Mouse (Mus musculus) right cerebral cortex, postnatal 25 days (tissue): Measurements from ENCODE around the gene Izumo2.
A peak's percentile ranks its signal among the peaks of the same experiment; 100 is the strongest.

Source experiments
- DNase-seq: peaks from one replicate; pipeline ENCODE4 v3.0.0; 2022

The Izumo2 gene

DNA sequence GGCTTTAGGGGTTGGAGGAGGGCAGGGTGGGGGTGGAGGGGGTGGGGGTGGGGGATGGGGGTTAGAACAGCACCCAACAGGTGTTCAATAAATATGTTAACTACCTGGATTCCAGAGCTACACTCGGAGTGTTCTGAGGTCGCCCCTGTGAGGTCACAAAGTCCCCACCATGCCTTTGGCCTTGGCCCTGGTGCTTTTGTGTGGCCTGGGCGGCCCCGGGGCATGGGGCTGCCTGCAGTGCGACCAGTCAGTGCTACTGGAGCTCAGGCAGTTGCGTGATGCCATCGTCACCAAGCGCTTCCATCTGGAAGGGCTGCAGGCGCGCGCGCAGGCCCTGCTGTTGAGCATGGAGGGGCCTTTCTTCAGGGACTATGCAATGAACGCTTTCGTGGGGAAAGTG lies at the start of gene Izumo2:
Gene Izumo2 (plus strand): TSS at position 169 of the 400 bp plus-strand sequence.
- DNase-seq = no peak

DNA sequence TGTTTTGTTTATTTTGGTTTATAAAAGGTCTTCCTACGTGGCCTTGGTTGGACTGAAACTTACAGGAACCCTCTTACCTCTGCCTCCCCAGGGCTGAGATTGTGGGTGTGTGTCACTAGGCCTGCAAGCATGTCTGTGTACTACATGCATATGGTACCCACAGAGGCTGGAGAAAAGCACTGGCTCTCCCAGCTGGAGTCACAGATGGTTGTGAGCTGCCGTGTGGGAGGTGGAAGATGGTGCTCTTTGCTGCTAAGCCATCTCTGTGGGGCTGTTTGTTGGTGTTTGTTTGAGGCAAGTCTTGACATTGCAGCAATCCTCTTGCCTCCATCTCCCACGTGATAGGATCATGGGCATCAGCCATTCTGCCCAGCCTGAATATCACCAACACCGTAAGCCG lies 47.3 kb upstream of the Izumo2 start:
- peak; percentile 74 for DNase-seq

DNA sequence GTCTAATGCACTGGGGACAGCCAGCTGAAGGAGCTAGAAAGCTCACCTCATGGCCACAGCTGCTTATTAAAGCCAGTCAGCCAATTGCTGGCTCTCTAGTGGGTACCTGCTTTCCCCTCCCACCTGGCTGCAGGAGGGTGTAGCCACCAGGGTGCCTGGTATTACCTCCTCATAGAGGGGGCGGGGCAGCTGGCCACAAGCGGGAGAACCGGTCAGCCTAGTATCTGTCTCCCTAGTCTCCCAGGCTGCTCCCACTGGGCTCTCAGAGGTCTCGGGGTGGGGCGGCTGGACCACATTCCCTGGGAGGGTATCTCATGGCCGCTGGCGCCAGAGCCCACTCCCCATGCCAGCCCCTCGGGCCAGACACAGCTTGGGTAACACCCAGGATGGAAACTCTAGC lies 46.4 kb upstream of the Izumo2 start:
- DNase-seq = no peak

DNA sequence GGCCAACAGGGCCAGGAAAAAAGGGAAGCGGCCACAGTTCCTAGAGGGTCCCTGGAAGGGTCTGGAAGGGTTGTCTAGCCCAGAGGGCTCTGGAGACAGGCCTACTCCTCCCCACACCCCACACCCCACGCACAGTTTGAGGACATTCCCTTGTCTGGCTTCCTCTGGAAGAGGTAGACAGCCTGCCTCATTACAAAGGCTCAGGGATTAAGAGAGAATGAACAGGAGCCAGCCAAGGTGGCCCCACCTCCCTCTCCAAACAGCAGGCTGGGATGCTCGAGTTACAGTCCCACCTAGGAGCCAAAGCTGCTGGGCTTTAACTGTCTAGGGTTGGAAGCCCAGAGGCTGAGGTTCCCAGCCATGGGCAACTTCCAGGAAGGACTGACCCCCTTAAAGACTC lies 46.0 kb upstream of the Izumo2 start:
- no peak for DNase-seq

DNA sequence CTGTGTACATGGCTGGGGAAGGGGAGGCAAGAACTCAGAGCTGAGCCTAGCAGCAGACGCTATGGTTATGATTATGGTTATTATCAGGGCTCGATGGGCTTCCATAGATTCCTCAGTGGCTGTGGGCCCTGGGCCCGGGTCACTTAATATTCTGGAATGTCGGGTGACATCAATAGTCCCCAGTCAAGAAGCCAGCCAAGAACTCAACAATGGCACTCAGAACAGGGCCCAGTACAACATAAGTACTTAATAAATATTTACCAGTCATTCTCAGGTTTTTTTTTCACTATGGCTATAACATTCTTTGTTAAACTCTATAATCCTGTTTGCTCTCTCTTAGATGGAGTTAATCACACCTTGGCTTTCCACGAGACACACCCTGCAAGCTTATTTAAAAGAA lies 45.0 kb upstream of the Izumo2 start:
- DNase-seq = no peak

DNA sequence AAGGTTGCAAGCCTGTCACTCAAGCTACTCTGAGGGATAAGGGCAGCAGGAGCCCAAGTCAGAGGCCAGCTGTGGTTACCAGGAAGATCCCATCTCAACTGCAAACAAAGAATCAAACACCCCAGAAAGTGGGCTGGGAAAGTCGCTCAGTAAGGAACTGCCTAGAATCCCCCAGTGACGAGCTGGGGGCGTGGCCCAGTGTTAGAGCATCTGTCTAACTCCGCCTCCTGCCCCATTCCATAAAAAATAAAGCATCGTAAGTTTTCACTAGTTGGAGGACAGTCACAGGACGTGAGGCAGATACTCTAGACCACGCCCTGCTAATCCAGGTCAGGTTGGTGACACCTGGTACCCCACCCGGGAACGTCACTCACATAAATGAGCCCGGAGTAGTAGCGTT lies 43.8 kb upstream of the Izumo2 start:
- no peak for DNase-seq

DNA sequence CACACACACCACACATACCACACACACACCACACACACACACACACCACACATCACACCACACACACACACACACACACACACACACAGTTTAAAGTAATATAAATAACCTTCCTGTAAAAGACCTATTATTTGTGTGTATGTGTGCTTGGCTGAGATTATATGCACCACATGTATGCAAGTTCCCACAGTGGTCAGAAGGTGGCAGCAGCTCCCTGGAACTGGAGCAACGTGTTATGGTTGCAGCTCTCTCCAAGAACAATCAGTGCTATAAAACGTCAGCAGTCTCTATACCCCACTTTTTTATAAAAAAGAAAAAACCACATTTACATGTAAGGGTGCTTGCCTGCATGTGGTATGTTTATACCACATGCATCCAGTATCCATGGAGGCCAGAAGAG lies 42.1 kb upstream of the Izumo2 start:
- no peak for DNase-seq

DNA sequence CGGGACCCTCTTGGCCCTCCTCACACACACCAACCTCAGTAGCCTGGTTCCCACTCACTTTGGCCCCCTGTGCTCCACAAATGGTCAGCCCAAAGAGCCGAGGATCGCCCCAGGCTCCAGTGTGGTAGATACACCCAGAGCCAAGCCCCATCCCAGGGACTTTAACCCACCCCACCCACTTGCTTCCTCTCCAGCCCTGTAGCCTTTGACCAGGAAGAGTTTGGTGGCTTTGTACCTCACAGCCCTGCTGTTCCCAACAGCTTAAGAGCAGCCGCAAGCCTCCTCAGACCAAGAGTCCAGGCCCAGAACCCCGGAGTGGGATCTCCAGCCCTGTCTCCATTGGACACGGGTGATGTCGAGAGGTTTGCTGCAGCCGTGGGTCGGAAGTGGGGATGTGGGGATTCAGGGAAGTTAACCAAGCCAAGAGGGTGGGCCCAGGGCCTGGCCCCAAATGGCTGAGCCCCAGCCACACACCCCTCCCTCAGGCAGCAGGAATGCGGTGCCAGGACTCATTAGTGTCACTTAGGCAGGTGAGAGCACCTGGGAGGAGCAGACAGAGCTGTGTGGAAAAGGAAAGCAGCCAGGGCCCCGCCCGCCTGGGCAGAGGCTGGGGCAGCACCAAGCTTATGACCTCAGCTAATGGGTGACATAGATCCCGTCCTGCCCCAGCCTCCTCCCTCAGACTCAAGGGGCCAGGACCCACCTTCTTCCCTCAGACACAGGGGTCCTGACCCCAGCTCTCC lies 40.4 kb upstream of the Izumo2 start:
- no peak for DNase-seq

DNA sequence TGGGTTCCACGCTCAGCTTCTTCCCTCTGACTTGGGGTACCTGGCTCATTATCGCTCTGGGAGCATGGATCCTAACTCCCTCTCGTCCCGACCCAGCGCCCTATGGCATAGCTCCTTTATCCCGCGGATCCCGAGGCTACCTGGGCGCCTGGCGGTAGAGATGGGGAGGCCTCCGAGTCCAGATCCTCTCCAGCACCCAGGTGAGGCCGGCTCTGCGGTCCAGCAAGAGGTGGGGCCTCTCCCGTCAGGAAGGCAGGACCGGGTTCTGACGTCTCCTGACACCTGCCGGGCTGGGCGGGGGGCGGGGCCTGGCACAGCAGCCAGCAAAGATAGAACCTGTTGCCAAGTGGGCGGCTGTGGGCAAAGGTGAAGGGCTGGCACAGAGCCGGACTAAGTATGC lies 39.4 kb upstream of the Izumo2 start:
- no peak for DNase-seq

DNA sequence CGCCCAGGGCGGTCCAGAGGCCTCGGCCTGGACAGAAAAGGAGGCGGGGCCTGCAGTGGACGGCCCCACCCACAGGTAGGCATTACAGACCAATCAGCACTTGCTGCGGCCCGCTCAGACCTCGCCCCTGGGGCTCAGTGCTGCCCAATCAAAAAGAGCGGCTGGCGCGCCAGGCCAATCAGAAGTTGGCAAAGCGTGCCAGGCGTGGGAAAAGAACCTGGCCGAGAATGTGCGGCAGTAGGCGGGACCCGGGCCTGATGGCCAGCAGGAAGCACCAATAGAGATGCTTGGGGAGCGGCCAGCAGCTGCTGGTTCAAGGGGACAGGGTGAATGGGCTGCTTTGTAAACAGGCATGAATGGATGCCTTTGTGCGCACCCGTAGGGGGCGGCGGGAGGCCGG lies 37.7 kb upstream of the Izumo2 start, which contains the start of gene Myh14:
Gene Myh14 (minus strand): TSS at position 41 of the 400 bp plus-strand sequence.
- DNase-seq = peak; percentile 90

DNA sequence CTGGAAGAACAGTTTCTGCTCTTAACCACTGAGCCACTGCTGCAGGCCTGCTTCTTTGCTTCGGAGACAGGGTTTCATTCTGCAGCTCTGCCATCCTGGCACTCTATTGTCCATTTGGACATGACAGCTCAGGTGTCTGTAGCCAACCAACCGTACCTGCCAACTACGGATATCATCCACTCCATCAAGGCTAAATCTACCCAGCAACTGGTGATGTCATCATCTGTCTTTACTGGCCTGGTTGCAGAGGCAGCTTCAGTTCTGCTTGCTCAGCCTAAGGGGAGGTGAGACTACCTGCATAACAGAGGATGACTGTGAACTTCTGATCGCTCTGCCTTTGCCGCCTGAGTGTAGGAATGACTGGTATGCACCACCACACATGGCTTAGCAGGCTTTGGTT lies 36.3 kb upstream of the Izumo2 start:
- no peak for DNase-seq

DNA sequence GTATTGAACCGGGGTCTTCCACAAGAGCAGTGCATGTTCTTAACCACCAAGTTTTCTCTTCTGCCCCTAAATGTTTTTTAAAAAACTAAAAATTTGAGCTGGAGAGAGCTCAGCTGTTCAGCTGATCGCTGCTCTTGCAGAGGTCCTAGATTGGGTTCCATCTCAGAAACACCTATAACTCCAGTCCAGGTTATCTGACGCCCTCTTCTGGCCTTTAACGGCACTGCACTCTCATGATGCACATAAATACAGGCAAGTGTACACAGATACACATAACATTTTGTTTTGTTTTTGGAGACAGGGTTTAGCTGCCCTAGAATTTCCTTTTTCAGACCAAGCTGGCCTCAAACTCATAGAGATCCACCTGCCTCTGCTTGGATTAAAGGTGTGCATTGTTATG lies 34.0 kb upstream of the Izumo2 start:
- DNase-seq = no peak

DNA sequence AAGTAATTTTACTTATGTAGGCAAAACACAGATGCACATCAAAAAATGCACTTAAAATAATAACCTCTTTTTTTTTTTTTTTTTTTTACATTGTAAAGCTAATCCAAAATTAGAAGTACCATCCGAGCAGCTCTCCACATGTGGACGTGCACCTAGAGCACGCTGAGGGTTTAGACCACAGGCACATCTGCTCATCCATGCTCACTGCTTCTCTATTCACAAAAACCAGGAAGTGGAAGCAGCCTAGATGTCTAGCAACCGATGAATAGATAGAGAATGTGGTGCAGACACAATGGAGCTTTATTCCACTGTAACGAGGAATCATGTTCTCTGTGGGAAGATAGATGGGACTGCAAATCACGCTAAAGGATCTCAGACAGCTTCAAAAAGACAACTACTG lies 33.4 kb upstream of the Izumo2 start:
- DNase-seq = no peak

DNA sequence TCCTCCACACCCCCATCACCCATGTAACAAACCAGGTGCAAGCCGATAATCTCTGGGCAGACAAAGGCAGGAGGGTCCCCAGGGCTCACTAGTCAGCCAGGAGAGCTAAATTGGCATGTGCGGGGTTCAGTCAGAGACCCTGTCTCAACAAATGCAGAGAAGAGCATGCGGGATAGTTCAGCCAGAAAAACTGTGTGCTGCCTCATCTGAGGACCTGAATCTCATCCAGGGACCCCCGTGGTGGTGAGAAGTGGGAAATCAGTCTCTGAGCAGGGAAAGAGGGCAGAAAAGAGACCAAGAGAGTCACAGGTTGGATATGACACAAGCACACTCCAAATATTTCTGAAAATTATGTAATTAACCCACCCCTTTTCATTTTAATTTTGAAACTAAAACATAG lies 32.4 kb upstream of the Izumo2 start:
- no peak for DNase-seq

DNA sequence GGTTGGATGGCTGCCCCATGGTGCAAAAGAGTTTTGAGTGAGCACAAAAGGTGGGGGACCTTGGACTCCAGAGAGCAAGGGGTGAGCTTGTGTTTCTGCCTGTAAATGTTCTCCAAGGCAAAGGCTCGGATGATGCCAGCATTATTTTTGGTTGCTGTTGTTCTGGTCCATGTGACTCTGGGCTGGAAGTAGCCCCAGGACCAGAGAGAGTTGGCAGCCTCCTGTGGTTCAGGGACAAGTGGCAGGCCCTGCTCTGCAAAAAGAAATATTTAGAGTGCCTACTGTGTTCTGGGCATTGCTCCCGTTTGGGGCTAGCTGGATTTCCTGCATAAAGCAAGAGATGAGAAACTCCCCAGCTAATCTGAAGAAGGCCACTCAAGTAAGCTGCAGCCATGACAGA lies 31.9 kb upstream of the Izumo2 start:
- DNase-seq = peak; percentile 21

DNA sequence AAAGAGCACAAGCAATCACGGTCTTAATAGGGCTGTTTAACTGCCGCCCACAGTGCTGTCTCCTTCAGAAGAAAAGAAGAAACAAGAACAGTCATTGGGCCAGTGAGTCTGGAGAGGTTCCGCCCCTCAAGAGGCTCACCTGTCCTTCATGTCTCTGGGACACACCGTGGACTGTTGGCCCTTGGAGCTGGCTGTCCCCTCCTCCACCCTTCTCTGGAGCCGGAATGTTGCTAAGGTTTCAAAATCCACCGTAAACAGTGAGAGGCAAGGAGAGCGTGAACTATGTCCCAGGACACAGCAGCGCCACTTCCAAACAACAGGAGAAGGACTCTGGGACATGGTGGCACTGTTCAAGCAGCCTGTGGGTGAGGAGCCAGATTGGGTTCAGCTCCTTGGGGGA lies 24.9 kb upstream of the Izumo2 start:
- DNase-seq = no peak

DNA sequence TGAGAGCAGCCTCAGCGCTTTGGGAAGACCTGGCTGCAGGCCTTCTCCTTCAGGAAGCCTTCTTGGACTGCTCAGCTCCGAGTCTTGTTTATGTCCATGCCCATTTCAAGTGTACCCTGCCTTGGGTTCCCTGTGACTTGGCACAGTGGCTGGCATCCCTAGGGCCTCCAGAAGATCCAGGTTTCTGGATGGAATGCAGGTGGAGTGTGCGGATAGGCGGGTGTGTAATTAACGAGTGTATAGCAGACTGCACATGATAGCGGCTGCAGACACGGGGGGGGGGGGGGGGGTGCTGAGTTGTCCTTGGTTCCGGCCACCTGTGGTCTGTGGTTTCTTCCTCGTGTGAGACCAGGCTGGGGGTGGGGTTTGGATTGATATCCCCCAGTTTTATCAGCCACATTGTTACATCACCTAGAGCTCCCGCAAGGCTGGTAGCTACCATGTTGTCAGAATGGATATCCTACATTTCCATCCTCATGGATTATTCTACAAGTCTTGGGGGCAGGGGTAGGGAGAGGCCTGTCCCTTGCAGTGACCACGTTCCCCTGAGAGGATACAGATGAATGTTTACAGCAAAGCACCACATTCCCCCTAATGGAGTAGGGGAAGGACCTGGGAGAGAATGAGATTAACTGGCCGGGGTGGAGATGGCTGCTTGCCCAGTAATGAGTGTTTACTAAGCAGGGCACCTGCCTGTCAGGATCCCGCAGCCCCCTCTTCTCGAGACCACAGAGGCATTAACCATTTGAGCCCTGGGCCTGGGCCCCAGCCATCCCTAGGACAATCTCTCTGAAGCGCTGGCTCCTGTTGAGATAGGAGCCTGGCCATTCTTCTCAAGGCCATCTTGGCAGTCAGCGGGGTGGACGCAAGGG lies 22.8 kb upstream of the Izumo2 start:
- no peak for DNase-seq

DNA sequence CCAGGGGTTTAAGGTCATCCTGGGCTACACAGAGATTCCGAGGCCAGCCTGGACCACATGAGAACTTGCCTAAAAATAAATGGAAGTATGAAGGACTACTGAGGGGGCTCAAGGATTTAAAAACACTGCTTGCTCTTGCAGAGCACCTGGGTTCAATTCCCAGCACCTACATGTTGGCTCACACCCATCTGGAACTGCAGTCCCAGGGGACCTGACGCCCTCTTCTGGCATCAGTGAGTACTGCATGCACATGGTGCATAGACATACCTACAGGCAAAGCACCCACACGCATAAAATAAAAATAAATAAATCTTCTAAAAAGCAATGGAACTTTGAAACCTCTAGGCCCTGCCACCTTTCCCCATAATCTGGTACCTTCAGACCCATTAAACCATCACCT lies 19.7 kb upstream of the Izumo2 start:
- no peak for DNase-seq

DNA sequence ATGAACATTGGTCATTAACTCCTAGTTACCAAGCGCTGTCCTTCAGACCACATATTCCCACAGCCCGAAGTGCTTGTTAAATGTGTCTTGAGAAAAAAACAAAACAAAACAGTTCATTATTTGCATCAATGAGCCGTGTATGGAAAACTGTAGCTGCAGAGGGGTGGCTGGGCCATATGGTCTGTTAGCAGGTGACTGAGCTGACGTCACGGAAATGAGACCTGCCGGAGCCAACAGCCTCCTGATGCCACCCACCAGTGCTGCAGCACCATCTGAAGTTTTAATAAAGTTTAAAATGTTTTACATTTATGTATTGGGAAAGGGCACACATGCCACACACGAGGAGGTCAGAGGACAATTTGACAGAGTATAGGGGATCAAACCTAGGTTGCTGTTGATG lies 19.2 kb upstream of the Izumo2 start:
- DNase-seq = no peak

DNA sequence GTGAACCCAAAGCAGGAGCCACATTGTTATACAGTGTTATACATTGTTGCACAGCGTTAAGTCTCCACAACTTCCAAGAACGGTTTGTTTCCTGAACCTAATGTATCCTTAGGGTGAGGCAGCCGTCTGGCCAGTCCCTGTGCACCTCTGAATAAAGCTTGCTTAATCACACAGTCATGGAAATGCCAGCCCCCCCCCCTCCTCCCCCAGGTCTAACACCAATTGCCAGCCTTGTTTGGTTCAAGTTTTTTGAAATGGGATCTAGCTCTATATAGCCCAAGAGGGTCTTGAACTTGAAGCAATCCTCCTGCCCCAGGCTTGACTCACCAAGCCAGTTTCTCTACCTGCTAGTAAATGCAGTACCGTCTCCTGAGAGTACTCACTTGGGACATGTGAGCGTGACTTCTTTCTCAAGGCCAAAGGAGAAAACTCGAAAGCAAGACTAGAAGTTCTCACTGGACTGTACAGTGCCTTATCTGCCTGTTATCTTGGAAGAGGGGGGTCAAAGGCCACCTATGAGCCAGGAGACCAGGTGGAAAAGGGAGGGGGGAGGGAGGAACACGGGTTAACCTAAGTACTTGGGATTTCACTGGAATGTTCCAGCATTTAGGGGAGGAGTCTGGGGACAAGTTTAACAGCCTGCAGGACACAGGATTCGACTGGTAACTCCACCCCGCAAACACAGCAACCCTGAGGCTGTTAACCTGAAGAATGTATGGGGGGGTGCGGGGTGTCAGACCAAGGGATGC lies 14.9 kb upstream of the Izumo2 start:
- no peak for DNase-seq

DNA sequence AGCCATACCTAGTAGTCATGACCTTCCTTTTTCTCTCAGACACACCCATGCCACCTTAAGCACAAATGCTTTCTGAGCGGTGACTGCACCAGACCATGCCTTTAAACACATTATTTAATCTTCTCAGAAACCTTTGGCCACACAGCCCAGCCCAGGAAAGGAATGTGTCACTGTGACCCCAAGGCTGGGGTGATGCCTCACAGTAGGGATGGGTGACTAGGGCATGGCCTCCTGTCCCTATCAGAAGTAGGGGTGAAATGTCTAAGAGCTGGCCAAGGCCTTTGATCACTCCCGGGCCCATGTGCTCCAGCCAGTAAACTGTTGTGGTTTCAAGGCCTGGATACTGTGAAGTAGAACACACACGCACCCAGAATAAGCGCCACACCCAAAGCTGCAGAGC lies 13.3 kb upstream of the Izumo2 start:
- no peak for DNase-seq

DNA sequence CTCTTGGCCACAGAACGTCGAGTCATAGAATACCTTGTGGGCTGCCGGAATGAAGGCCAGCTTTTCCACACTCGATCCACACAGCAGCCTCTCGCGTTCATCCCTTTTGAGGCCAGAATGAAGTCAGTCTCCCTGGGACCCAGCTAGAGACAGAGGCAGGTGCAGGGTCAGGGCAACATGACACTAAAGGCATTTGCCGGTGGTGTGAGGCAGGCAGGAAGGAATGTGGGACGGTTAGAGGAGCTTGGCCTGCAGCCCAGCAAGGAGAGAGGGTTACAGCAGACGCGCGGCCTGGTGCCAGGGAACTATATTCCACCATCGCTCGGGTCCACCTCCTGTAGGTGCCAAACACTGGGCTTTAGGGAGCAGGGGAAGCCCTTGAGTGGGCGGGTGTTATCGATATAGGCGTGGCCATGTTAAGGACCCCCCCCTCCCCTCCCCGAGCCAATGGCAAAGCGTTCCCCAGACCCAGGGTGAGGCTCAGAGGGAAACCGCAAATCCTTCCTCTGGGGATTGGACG lies 11.3 kb upstream of the Izumo2 start:
- DNase-seq = no peak

DNA sequence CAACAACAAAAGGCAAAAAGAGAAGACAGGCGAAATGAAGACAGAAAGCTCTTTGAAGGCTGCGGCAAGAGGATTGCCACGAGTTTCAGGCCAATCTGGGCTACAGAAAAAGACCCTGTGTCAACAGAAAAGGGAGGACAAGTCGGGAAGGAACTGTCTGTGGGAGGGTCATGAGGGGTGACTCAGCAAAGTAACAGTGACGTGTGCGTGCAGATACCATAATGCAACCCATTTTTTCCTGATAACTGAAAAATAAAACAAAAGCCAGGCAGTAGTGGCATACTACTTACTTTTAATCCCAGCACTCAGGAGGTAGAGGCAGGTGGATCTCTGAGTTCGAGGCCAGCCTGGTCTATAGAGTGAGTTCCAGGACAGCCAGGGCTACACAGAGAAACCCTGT lies 10.6 kb upstream of the Izumo2 start:
- no peak for DNase-seq
